Mouse (Mus musculus) adrenal gland, postnatal 0 days (tissue): ENCODE data around the gene Arhgef6. TPM values are rescaled to one million over a fixed set of nuclear protein-coding genes. Genes with fewer than 3 reads are reported as not detected.

Experiments
- polyA plus RNA-seq: library from polyadenylated mRNA; unstranded; fragments of >200 nt; fragmentation: Nextera tagmentation; extraction: Ambion mirVana; gene quantifications from 2 replicates; pipeline ENCODE4 v1.2.1, GENCODE M21; 2015

The Arhgef6 gene
- 9.2 and 18.4 TPM in 2 replicates for polyA plus RNA-seq

GRCm38 (mm10) chrX:57338371-57339211 is at the start of gene Arhgef6:
TSS of gene Arhgef6 (minus strand) at chrX:57338729.

GRCm38 (mm10) chrX:57211876-57212275 is 126.7 kb downstream of the Arhgef6 start, which contains the start of gene Cd40lg:
TSS of gene Cd40lg (plus strand) at chrX:57212143.

Other genes starting within 250 kb of the Arhgef6 start
- gene Cd40lg, start 126.6 kb downstream of the Arhgef6 start, polyA plus RNA-seq = not detected in 2 replicates
- 32.8 and 35.1 TPM in 2 replicates for gene Rbmx, start 54.3 kb upstream of the Arhgef6 start, polyA plus RNA-seq
- gene Gm364, start 70.4 kb upstream of the Arhgef6 start, polyA plus RNA-seq = 0.24 TPM in 1 of 2 replicates, not detected in the other
- gene Gpr101, start 165.0 kb upstream of the Arhgef6 start, polyA plus RNA-seq = not detected in 2 replicates